Mouse (Mus musculus): ENCODE measurements at regions not wholly inside any gene's neighbourhood (a gene's known extent, or its start where the extent isn't known, plus 50 kb on each side); places are given as distances from the start of the nearest gene placed in this dataset.

DNA sequence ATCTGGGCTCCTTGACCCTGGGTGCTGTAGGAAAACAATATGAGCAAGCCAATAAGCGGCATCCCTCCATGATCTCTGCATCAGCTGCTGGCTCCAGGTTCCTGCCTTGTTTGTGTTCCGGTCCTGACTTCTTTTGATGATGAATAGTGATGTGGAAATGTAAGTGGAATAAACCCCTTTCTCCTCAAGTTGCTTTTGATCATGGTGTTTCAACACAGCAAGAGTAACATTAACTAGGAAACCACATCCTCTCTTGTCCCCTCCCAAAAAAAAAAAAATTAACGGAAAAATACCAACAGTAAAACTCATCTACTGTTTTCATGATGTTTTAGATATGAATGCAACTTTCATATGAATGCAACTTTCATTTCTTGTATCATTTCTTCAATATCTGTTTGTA lies 1024.6 kb upstream of the Sel1l start:
- no peaks in the 10 kb centered on the region for H3K27me3 ChIP-seq (ENCODE audit: control insufficient read depth, insufficient read depth, low read length)
- WGBS: 82% methylated on average over 3 of the region's 3 CpGs
- H3K36me3 ChIP-seq (ENCODE audit: control insufficient read depth, insufficient read depth, low read length): no peaks in the 10 kb centered on the region
- H3K27ac ChIP-seq (replicated peaks): no peak overlapping the region
- no peak overlapping the region for H3K4me3 ChIP-seq (ENCODE audit: low read depth, low read length)
- TF ChIP-seq CTCF (IDR thresholded peaks at IDR 0.05; ENCODE audit: low read depth) (no peak), EP300 (optimal IDR thresholded peaks at IDR 0.05) (no peak)
- no peak overlapping the region for H3K9ac ChIP-seq (ENCODE audit: low read length)
- H3K9me3 ChIP-seq (ENCODE audit: control insufficient read depth, low read length): no peaks in the 10 kb centered on the region
- H3K4me1 ChIP-seq (replicated peaks; ENCODE audit: control insufficient read depth, insufficient read depth): no peaks in the 10 kb centered on the region
- no peak overlapping the region for H3K4me2 ChIP-seq (replicated peaks; ENCODE audit: low read depth)
- ATAC-seq (ENCODE audit: low FRiP score, low TSS enrichment) (no peak), DNase-seq (ENCODE audit: low spot score) (no peak)

GRCm38 (mm10) chr12:92869336-92869735 lies 1020.4 kb upstream of the Sel1l start:
- Histone ChIP-seq H3K4me2 (replicated peaks; ENCODE audit: low read depth) (no peak overlapping the region), H3K9me3 (ENCODE audit: control insufficient read depth, low read length) (no peaks in the 10 kb centered on the region), H3K36me3 (ENCODE audit: control insufficient read depth, insufficient read depth, low read length) (no peaks in the 10 kb centered on the region), H3K27me3 (ENCODE audit: control insufficient read depth, insufficient read depth, low read length) (no peaks in the 10 kb centered on the region), H3K27ac (replicated peaks) (no peak overlapping the region), H3K9ac (ENCODE audit: low read length) (no peak overlapping the region), H3K4me1 (replicated peaks; ENCODE audit: control insufficient read depth, insufficient read depth) (no peaks in the 10 kb centered on the region), H3K4me3 (ENCODE audit: low read depth, low read length) (no peak overlapping the region)
- WGBS: 67% methylated on average over 3 of the region's 3 CpGs
- DNase-seq (ENCODE audit: low spot score) (no peak), ATAC-seq (ENCODE audit: low FRiP score, low TSS enrichment) (no peak)
- no peak for TF ChIP-seq CTCF (IDR thresholded peaks at IDR 0.05; ENCODE audit: low read depth)
- TF ChIP-seq EP300 (optimal IDR thresholded peaks at IDR 0.05): no peak

- H3K27ac ChIP-seq (replicated peaks): no peak overlapping the region
- no peaks in the 10 kb centered on the region for H3K9me3 ChIP-seq (ENCODE audit: control insufficient read depth, low read length)
- DNase-seq (ENCODE audit: low spot score) (no peak), ATAC-seq (ENCODE audit: low FRiP score, low TSS enrichment) (no peak)
- WGBS: 71% methylated on average over 10 of the region's 10 CpGs
- no peaks in the 10 kb centered on the region for H3K36me3 ChIP-seq (ENCODE audit: control insufficient read depth, insufficient read depth, low read length)
- no peaks in the 10 kb centered on the region for H3K4me1 ChIP-seq (replicated peaks; ENCODE audit: control insufficient read depth, insufficient read depth)
- H3K27me3 ChIP-seq (ENCODE audit: control insufficient read depth, insufficient read depth, low read length): no peaks in the 10 kb centered on the region
- no peak for TF ChIP-seq EP300 (optimal IDR thresholded peaks at IDR 0.05)
- no peak for TF ChIP-seq CTCF (IDR thresholded peaks at IDR 0.05; ENCODE audit: low read depth)
- H3K4me3 ChIP-seq (ENCODE audit: low read depth, low read length): no peak overlapping the region
- H3K9ac ChIP-seq (ENCODE audit: low read length): no peak overlapping the region
- no peak overlapping the region for H3K4me2 ChIP-seq (replicated peaks; ENCODE audit: low read depth)
Measured at GRCm38 (mm10) chr12:92823090-92823786, 974.3 kb upstream of the Sel1l start.

- H3K9me3 ChIP-seq (ENCODE audit: control insufficient read depth, low read length): no peaks in the 10 kb centered on the region
- WGBS: 70% methylated on average over 3 of the region's 3 CpGs
- no peaks in the 10 kb centered on the region for H3K36me3 ChIP-seq (ENCODE audit: control insufficient read depth, insufficient read depth, low read length)
- no peaks in the 10 kb centered on the region for H3K4me1 ChIP-seq (replicated peaks; ENCODE audit: control insufficient read depth, insufficient read depth)
- no peak overlapping the region for H3K9ac ChIP-seq (ENCODE audit: low read length)
- DNase-seq (ENCODE audit: low spot score): no peak
- no peak overlapping the region for H3K4me2 ChIP-seq (replicated peaks; ENCODE audit: low read depth)
- no peak for ATAC-seq (ENCODE audit: low FRiP score, low TSS enrichment)
- TF ChIP-seq CTCF (IDR thresholded peaks at IDR 0.05; ENCODE audit: low read depth) (no peak), EP300 (optimal IDR thresholded peaks at IDR 0.05) (no peak)
- no peak overlapping the region for H3K27ac ChIP-seq (replicated peaks)
- H3K4me3 ChIP-seq (ENCODE audit: low read depth, low read length): no peak overlapping the region
- H3K27me3 ChIP-seq (ENCODE audit: control insufficient read depth, insufficient read depth, low read length): no peaks in the 10 kb centered on the region
Measured at GRCm38 (mm10) chr12:92818610-92819009, 969.7 kb upstream of the Sel1l start.

DNA sequence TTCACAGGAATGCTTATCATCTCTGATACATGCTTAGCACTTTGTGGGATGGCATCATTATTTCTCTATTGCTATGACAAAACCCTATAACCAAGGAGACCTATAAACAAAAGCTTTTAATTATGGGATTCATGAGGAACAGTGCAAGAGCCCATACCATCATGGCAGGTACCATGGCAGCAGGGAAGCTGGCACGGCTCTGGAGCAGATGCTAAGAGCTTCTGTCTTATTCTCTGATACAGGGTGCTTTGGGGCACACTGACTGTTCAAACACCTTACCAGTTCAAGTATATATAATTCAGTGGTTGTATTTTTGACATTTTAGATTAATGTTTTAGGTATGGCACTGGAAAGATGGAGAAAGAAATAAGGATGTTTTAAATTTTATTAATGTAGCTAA lies 952.2 kb upstream of the Sel1l start:
- H3K4me1 ChIP-seq (replicated peaks; ENCODE audit: control insufficient read depth, insufficient read depth): no peaks in the 10 kb centered on the region
- no peak for ATAC-seq (ENCODE audit: low FRiP score, low TSS enrichment)
- no peaks in the 10 kb centered on the region for H3K27me3 ChIP-seq (ENCODE audit: control insufficient read depth, insufficient read depth, low read length)
- no peak overlapping the region for H3K9ac ChIP-seq (ENCODE audit: low read length)
- no peak for DNase-seq (ENCODE audit: low spot score)
- no peaks in the 10 kb centered on the region for H3K9me3 ChIP-seq (ENCODE audit: control insufficient read depth, low read length)
- no peak overlapping the region for H3K4me2 ChIP-seq (replicated peaks; ENCODE audit: low read depth)
- no peak for TF ChIP-seq CTCF (IDR thresholded peaks at IDR 0.05; ENCODE audit: low read depth)
- no peak for TF ChIP-seq EP300 (optimal IDR thresholded peaks at IDR 0.05)
- no peak overlapping the region for H3K27ac ChIP-seq (replicated peaks)
- no peaks in the 10 kb centered on the region for H3K36me3 ChIP-seq (ENCODE audit: control insufficient read depth, insufficient read depth, low read length)
- 88% methylated on average over 1 of the region's 1 CpGs for WGBS
- no peak overlapping the region for H3K4me3 ChIP-seq (ENCODE audit: low read depth, low read length)

DNA sequence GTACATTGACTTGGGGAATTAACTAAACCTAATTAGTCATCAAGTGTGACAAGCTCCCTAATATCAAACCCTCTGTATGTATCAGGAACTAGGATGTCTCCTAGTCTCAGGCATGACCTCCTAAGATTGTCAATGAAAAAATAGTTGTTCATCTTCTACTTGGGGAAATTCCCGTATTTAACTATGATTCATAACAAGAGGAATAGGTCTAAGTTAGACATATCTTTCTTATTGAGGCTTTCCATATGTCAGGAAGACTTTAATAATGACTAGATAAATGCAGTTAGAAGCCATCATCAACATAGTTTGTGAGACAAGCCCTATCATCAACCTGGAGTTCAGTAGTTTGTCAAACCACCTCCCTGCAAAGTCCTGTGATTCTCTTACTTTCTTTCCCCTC lies 934.4 kb upstream of the Sel1l start:
- Histone ChIP-seq H3K9me3 (ENCODE audit: control insufficient read depth, low read length) (no peaks in the 10 kb centered on the region), H3K4me3 (ENCODE audit: low read depth, low read length) (no peak overlapping the region), H3K27me3 (ENCODE audit: control insufficient read depth, insufficient read depth, low read length) (no peaks in the 10 kb centered on the region), H3K4me2 (replicated peaks; ENCODE audit: low read depth) (no peak overlapping the region), H3K36me3 (ENCODE audit: control insufficient read depth, insufficient read depth, low read length) (no peaks in the 10 kb centered on the region), H3K27ac (replicated peaks) (no peak overlapping the region), H3K4me1 (replicated peaks; ENCODE audit: control insufficient read depth, insufficient read depth) (no peaks in the 10 kb centered on the region), H3K9ac (ENCODE audit: low read length) (no peak overlapping the region)
- WGBS: 78% methylated on average over 1 of the region's 1 CpGs
- DNase-seq (ENCODE audit: low spot score) (no peak), ATAC-seq (ENCODE audit: low FRiP score, low TSS enrichment) (no peak)
- no peak for TF ChIP-seq CTCF (IDR thresholded peaks at IDR 0.05; ENCODE audit: low read depth)
- TF ChIP-seq EP300 (optimal IDR thresholded peaks at IDR 0.05): no peak
